Mouse (Mus musculus): Measurements from ENCODE around the gene Dst. TPM values are rescaled to one million over a fixed set of nuclear protein-coding genes. Genes with fewer than 3 reads are reported as not detected.

Dst gene
- polyA plus RNA-seq, 1 experiment from 2014 or later = 17.3 TPM

DNA sequence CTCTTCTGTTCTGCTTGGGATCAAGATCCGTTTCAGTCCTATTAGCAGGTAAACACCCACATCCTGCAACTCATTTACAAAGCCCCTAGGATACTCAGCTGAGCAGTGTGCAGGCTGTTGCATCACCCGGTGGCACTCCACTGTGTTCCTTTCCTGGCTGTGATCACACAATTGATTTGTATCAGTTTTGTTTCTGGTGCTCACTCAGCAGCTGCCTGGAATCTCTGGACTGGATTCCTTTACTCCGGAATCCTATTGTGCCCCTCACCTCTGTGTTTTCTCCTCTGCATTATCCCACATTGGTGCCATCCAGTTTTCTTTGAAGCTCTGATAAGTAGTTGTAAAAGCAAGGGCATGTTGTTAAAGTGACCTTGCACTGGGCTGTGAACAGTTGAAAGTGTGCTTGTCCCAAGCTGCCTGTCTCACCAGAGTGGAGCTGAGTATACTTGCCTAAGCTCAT is 195.7 kb downstream of the Dst start:
- WGBS = 3% methylated on average over 3 of the region's 3 CpGs
- DNase-seq (ENCODE audit: low spot score) = peak; percentile 41
- H3K27ac ChIP-seq (replicated peaks) = peak overlapping the region; percentile 67
- no peaks in the 10 kb centered on the region; the same call in 1 of the 2 replicates for H3K9me3 ChIP-seq
- peaks cover 36% of the 10 kb centered on the region for H3K4me1 ChIP-seq
- peak overlapping the region; percentile 41 for H3K4me3 ChIP-seq
- no peaks in the 10 kb centered on the region for H3K36me3 ChIP-seq (replicated peaks)
- H3K27me3 ChIP-seq (replicated peaks; ENCODE audit: low read depth, poor library complexity, severe bottlenecking) = no peaks in the 10 kb centered on the region

DNA sequence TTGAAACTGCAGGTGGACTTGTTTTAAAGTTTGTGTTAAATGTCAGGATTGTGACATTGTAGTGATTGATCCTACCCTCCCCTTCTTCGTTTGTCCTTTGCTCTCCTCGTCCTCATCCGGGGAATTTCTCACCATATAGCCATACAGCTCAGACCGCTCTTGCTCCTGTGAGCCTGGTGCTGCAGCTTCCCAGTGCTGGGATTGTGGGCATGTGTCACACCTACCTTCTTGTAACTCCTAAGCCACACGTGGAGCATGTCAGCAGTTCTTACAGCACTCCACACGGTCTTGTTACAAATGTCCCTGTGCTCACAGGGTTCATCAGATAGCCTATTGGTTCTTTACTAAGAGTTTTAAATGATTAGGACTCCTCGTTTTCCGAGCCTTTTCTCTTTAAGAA is 196.8 kb downstream of the Dst start:
- H3K4me3 ChIP-seq = no peak overlapping the region
- no peaks in the 10 kb centered on the region for H3K27me3 ChIP-seq (replicated peaks; ENCODE audit: low read depth, poor library complexity, severe bottlenecking)
- H3K36me3 ChIP-seq (replicated peaks) = no peaks in the 10 kb centered on the region
- no peak overlapping the region for H3K27ac ChIP-seq (replicated peaks)
- peaks cover 42% of the 10 kb centered on the region for H3K4me1 ChIP-seq
- no peak for DNase-seq (ENCODE audit: low spot score)
- 30% methylated on average over 8 of the region's 8 CpGs for WGBS
- no peaks in the 10 kb centered on the region; the same call in 1 of the 2 replicates for H3K9me3 ChIP-seq

DNA sequence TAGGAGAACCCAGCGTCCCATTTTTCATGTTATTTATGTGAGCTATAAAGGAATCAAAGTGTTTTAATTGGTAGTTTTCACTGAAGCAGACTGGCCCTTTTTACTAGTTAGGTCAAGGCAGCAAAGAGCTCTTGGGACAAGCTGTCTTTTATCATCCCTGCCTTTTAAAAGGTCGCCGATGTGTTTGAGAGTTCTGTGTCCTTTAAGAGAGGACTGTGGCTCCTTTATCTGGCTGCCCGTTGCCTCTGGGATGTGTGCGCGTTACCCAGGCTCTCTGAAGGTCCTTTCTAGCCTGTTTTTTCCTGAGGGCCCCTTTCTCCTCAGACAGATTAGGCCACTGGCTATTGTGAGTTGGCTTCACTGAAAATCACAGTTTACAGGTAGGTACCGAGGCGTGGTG is 198.6 kb downstream of the Dst start:
- 11% methylated on average over 8 of the region's 8 CpGs for WGBS
- H3K9me3 ChIP-seq = no peaks in the 10 kb centered on the region; the same call in 1 of the 2 replicates
- no peak overlapping the region for H3K4me3 ChIP-seq
- peak overlapping the region; percentile 59 for H3K27ac ChIP-seq (replicated peaks)
- H3K36me3 ChIP-seq (replicated peaks) = no peaks in the 10 kb centered on the region
- no peaks in the 10 kb centered on the region for H3K27me3 ChIP-seq (replicated peaks; ENCODE audit: low read depth, poor library complexity, severe bottlenecking)
- no peak for DNase-seq (ENCODE audit: low spot score)
- peaks cover 44% of the 10 kb centered on the region for H3K4me1 ChIP-seq

DNA sequence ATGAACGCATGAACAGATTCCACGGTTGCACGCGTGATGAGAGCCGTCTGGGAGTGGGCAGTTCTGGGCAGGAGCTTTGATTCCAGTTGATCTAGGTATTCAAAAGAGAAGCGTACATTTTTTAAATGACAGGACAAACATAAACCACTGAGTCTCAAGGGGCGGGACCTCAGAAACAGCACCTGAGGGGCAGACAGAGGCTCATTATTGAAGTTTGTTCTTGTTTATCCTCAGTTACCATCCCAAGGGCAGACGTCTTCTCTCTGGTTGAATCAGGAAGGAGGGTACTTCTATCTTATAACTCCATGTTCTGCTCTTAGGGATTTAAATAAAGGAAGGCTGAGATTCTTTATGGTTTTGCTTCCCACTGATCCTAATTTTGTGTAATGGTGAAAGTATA is 199.1 kb downstream of the Dst start:
- 26% methylated on average over 8 of the region's 8 CpGs for WGBS
- Histone ChIP-seq H3K36me3 (replicated peaks) (no peaks in the 10 kb centered on the region), H3K4me1 (peaks cover 44% of the 10 kb centered on the region), H3K9me3 (no peaks in the 10 kb centered on the region; the same call in 1 of the 2 replicates), H3K27ac (replicated peaks) (peak overlapping the region; percentile 59), H3K4me3 (no peak overlapping the region), H3K27me3 (replicated peaks; ENCODE audit: low read depth, poor library complexity, severe bottlenecking) (no peaks in the 10 kb centered on the region)
- DNase-seq (ENCODE audit: low spot score) = no peak

DNA sequence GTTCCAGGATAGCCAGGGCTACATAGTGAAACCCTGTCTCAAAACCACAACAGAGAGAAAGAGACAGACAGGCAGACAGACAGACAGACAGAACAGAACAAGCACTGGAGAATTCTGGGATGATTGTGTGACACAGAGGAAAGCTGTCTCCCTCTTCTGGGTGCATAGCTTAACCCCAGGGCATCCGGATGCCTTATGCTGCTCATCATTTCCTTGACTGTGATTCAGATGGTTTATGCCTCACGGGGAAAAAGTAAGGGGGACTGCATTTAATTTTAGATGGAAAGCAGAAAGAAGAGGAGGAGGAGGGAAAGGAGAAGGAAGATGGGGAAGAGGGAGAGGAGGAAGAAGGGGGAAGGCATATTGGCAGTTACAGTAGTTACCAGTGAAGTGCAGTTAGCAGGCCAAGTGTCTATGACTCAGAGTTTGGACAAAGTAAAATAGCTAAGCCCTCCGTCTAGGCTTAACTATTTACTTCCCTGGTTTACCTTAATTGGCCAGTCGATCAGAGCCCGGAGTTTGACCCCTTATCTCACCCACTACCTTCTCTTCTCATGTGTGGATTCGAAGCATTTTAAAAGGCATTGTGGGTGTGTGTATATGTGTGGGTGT is 201.7 kb downstream of the Dst start:
- no peaks in the 10 kb centered on the region for H3K9me3 ChIP-seq
- H3K36me3 ChIP-seq (replicated peaks) = 0 out of 2 replicates have a peak, but pooled peaks cover 3% of the 10 kb centered on the region
- H3K27ac ChIP-seq (replicated peaks) = no peak overlapping the region
- H3K4me1 ChIP-seq = peaks cover 27% of the 10 kb centered on the region
- 63% methylated on average over 6 of the region's 6 CpGs for WGBS
- H3K4me3 ChIP-seq = no peak overlapping the region
- no peaks in the 10 kb centered on the region for H3K27me3 ChIP-seq (replicated peaks; ENCODE audit: low read depth, poor library complexity, severe bottlenecking)
- DNase-seq (ENCODE audit: low spot score) = no peak

DNA sequence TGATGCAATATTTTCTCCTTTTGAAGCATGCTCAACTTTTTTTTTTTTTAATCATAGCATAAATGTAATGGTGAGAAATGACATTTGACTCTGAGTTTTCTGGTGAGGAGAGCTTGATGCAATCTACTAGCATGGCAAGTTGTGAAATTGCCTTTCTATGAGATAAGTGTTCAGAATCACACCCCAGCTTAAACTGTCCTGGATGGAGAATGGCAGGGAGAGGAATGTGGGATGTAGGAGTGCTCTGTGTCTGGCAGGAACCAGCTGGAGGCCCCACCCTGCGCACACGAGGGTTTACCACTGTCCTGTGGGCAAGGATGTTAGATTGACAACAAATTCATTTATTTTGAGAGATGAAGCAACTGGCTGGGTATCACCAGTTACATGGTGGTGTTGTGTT is 202.8 kb downstream of the Dst start:
- Histone ChIP-seq H3K4me1 (peaks cover 19% of the 10 kb centered on the region), H3K36me3 (replicated peaks) (0 out of 2 replicates have a peak, but pooled peaks cover 3% of the 10 kb centered on the region), H3K4me3 (no peak overlapping the region), H3K27ac (replicated peaks) (no peak overlapping the region), H3K27me3 (replicated peaks; ENCODE audit: low read depth, poor library complexity, severe bottlenecking) (no peaks in the 10 kb centered on the region), H3K9me3 (no peaks in the 10 kb centered on the region)
- WGBS = 77% methylated on average over 2 of the region's 2 CpGs
- no peak for DNase-seq (ENCODE audit: low spot score)

DNA sequence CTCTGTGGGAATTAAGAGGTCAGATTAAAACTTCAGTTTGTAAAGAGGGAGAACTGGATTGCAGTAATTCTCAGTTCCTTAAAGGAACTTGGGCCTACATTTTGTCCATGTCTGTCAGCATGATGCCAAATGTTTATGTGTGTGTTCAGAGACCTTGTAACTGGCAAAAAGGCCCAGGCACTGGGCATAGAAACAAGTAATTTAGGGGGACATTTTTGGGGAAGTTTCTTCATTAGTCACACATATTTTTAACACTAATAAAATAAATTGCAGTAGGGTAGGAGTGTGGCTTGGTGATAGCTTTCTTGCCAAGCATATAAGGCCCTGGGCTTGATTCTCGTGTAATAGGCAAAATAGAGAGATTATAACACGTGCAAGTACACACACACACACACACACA is 203.9 kb downstream of the Dst start:
- Histone ChIP-seq H3K27me3 (replicated peaks; ENCODE audit: low read depth, poor library complexity, severe bottlenecking) (no peaks in the 10 kb centered on the region), H3K27ac (replicated peaks) (no peak overlapping the region), H3K9me3 (no peaks in the 10 kb centered on the region), H3K36me3 (replicated peaks) (0 out of 2 replicates have a peak, but pooled peaks cover 3% of the 10 kb centered on the region), H3K4me1 (peaks cover 11% of the 10 kb centered on the region), H3K4me3 (no peak overlapping the region)
- no peak for DNase-seq (ENCODE audit: low spot score)
- WGBS = 92% methylated on average over 2 of the region's 2 CpGs

DNA sequence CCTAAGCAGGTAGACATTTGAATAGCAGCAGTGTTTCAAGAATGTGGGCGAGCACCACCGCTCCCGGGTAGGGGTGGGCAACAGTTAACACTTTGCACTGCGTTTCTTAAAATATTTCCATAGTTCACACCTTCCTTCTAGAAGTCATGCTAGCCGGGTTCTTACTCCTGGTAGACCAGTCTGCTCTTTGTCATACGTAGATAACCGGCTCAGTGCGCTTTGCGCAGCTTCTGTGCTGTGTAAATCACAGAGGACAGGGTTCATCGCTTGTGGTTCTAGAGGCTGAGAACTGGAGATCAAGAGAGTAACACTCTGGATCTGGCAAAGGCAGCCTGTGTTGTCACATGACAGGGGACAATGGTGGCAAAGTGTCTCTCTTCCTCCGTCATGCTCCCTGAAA is 208.4 kb downstream of the Dst start:
- H3K27me3 ChIP-seq (replicated peaks; ENCODE audit: low read depth, poor library complexity, severe bottlenecking) = no peaks in the 10 kb centered on the region
- no peak overlapping the region for H3K27ac ChIP-seq (replicated peaks)
- H3K9me3 ChIP-seq = no peaks in the 10 kb centered on the region
- H3K4me1 ChIP-seq = peaks cover 6% of the 10 kb centered on the region; the same call in 1 of the 2 replicates
- H3K4me3 ChIP-seq = no peak overlapping the region
- H3K36me3 ChIP-seq (replicated peaks) = 0 out of 2 replicates have a peak, but pooled peaks cover 3% of the 10 kb centered on the region
- 82% methylated on average over 11 of the region's 11 CpGs for WGBS
- no peak for DNase-seq (ENCODE audit: low spot score)

DNA sequence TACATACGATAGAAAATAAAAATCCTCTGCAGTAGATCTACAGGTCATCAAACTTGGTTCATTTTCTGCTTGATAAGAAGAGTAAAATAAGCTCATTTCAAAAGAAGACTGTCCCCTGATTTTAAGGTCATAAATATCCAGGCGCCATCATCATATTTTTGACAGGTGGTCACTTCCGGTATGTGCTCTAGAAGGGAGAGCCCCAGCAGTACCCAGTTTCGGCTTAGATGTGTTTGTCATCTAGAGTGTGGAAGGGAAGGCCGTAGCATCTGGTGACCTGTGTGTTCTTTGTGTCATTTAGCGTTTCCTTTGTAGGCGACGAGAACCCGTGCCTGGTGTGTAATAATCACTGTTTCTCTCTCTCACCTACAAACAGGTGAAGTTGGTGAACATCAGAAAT is 209.0 kb downstream of the Dst start:
- Histone ChIP-seq H3K4me1 (peaks cover 9% of the 10 kb centered on the region; the same call in 1 of the 2 replicates), H3K9me3 (no peaks in the 10 kb centered on the region), H3K36me3 (replicated peaks) (0 out of 2 replicates have a peak, but pooled peaks cover 3% of the 10 kb centered on the region), H3K27ac (replicated peaks) (no peak overlapping the region), H3K4me3 (no peak overlapping the region), H3K27me3 (replicated peaks; ENCODE audit: low read depth, poor library complexity, severe bottlenecking) (no peaks in the 10 kb centered on the region)
- WGBS = 91% methylated on average over 9 of the region's 9 CpGs
- no peak for DNase-seq (ENCODE audit: low spot score)

DNA sequence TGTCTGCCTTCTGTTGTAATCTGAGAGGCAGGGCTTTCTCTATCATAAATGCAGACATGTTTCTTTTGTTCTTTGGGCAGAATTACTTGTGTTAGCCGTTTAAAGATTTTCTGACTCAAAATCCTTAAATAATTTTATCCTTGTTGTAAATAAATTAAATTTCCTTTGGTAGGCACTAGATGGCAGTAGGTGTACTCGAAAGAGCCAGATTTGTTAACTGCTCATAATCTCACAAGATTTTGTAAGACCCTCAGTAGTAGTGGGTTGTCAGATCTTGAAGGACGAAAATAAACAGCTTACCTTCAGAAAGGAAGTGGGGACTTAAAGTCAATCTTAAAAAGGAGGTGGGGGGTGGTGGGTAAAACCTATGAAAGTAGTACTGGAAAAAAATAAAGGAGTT is 209.7 kb downstream of the Dst start:
- Histone ChIP-seq H3K36me3 (replicated peaks) (0 out of 2 replicates have a peak, but pooled peaks cover 3% of the 10 kb centered on the region), H3K4me3 (no peak overlapping the region), H3K27ac (replicated peaks) (no peak overlapping the region), H3K4me1 (peaks cover 9% of the 10 kb centered on the region; the same call in 1 of the 2 replicates), H3K27me3 (replicated peaks; ENCODE audit: low read depth, poor library complexity, severe bottlenecking) (no peaks in the 10 kb centered on the region), H3K9me3 (no peaks in the 10 kb centered on the region)
- 61% methylated on average over 3 of the region's 3 CpGs for WGBS
- DNase-seq (ENCODE audit: low spot score) = no peak

DNA sequence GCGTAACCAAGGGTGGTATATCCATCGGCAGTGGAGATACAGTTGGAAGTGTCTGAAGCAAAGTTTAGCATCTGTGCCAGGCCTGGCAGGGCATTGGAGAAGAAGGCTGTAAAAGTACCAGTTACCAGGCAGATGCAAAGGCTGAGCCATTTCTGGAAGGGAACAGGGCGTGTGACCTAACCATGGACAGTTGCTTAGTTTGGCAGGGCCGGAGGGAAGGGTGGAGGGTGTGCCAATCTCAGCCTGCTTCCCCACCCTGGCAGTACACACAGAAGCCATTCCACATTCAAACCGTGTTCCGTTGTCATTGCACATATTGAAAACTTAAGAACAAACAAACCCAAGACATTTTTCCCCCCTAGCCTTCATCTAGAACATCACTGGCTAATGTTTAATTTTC is 212.0 kb downstream of the Dst start:
- peaks cover 9% of the 10 kb centered on the region; the same call in 1 of the 2 replicates for H3K4me1 ChIP-seq
- no peaks in the 10 kb centered on the region for H3K36me3 ChIP-seq (replicated peaks)
- H3K4me3 ChIP-seq = no peak overlapping the region
- no peak for DNase-seq (ENCODE audit: low spot score)
- no peaks in the 10 kb centered on the region for H3K27me3 ChIP-seq (replicated peaks; ENCODE audit: low read depth, poor library complexity, severe bottlenecking)
- no peaks in the 10 kb centered on the region for H3K9me3 ChIP-seq
- no peak overlapping the region for H3K27ac ChIP-seq (replicated peaks)
- WGBS = 93% methylated on average over 6 of the region's 6 CpGs

DNA sequence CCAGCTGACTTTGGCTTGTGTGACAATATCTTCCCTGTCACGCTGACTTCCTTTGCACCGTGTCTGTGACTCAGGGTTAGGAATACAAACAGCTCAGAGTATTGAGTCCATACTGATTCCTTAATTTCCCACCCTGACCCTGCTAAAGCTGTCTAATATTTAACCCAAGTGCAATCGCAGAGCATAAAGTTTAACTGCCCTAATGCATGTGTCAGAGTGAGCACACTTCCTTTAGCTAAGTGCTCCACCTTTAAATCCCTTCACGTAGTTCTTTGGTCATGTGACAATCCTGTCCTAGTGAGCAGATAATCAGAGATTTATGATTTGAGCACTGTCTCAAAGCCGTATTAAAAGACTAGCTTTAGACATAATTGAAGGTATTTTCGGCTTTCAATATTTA is 212.6 kb downstream of the Dst start:
- peaks cover 9% of the 10 kb centered on the region; the same call in 1 of the 2 replicates for H3K4me1 ChIP-seq
- DNase-seq (ENCODE audit: low spot score) = no peak
- no peaks in the 10 kb centered on the region for H3K36me3 ChIP-seq (replicated peaks)
- no peak overlapping the region for H3K4me3 ChIP-seq
- WGBS = 86% methylated on average over 6 of the region's 6 CpGs
- no peaks in the 10 kb centered on the region for H3K9me3 ChIP-seq
- no peaks in the 10 kb centered on the region for H3K27me3 ChIP-seq (replicated peaks; ENCODE audit: low read depth, poor library complexity, severe bottlenecking)
- H3K27ac ChIP-seq (replicated peaks) = no peak overlapping the region

Data from embryonic facial prominence, embryonic 10.5 days (tissue).